8 mouse cellular contexts compared by ENCODE assay signal in genomic region chr8:4258233-4258632, GRCm38 (mm10). TPM values are rescaled to one million over a fixed set of nuclear protein-coding genes. Genes with fewer than 3 reads are reported as not detected.
DNase-seq lines count a peak whose midpoint lies in the region; ATAC-seq lines count a peak whose summit lies in the region.

No protein-coding gene starts in this region.

- intact Hi-C loops in left cerebral cortex, postnatal 14 days (cut with DNase I) = loop anchor here (2.0 kb wide), 1 partner anchor 19 kb away; the partner anchor contains the start of genes Gm49320 and Map2k7

- ATAC-seq in hindbrain, embryonic 15.5 days (ENCODE audit: low FRiP score, low read depth) = peak; percentile 54
- ATAC-seq in megakaryocyte progenitor cell, adult 5-6 weeks (replicated peaks; ENCODE audit: poor library complexity) = peak; percentile 71

- peak overlapping the region; percentile 79 for H3K4me3 ChIP-seq in hindbrain, embryonic 15.5 days

- 3% methylated on average over 35 of the region's 35 CpGs for WGBS in hindbrain, embryonic 15.5 days

- peaks cover 43% of the 10 kb centered on the region for H3K36me3 ChIP-seq in hindbrain, embryonic 15.5 days

- H3K27me3 ChIP-seq in hindbrain, embryonic 15.5 days = no peaks in the 10 kb centered on the region

- H3K9ac ChIP-seq in hindbrain, embryonic 15.5 days = peak overlapping the region; percentile 80

- peak; percentile 77 for DNase-seq in T-cell, adult 2 months (ENCODE audit: low spot score)
- DNase-seq in cerebellum, postnatal 10 days = peak; percentile 93 to 94
- peak; percentile 78 to 86 for DNase-seq in frontal cortex, postnatal 10 days (ENCODE audit: low spot score in 2 of 2)
- DNase-seq in left cerebral cortex, postnatal 14 days (ENCODE audit: low spot score in 2 of 2) = peak; percentile 86 to 88
- DNase-seq in right cerebral cortex, adult 2 months (ENCODE audit: low spot score in 2 of 2) = peak; percentile 83 to 86
- DNase-seq in urinary bladder, postnatal 36 days (ENCODE audit: low spot score in 2 of 2) = peak; percentile 51 to 69

- H3K9me3 ChIP-seq in hindbrain, embryonic 15.5 days = no peaks in the 10 kb centered on the region

- peaks cover 48% of the 10 kb centered on the region for H3K4me1 ChIP-seq in hindbrain, embryonic 15.5 days (replicated peaks)

- H3K27ac ChIP-seq in hindbrain, embryonic 15.5 days (replicated peaks) = peak overlapping the region; percentile 95

- peak overlapping the region; percentile 74 for H3K4me2 ChIP-seq in hindbrain, embryonic 15.5 days

RNA-seq across cellular contexts. Expression of gene Ctxn1, which starts 0.8 kb away (rescaled TPM):
- 270 and 299 TPM in 2 replicates for polyA plus RNA-seq in hindbrain, embryonic 15.5 days (2015; fragmentation: Nextera tagmentation; extraction: Ambion mirVana)
- 100 to 1,000 TPM; 590 to 595 TPM for total RNA-seq in left cerebral cortex, postnatal 14 days (2021)
- 2.8 and 4.2 TPM in 2 replicates for total RNA-seq in megakaryocyte progenitor cell, adult 5-6 weeks (2015)
- 0.81 TPM in 1 of 2 replicates, not detected in the other for total RNA-seq in megakaryocyte progenitor cell, adult 5-6 weeks (2017)

RNA-seq across cellular contexts. Expression of gene Snapc2, which starts 5.4 kb away (rescaled TPM):
- 64.5 and 75.6 TPM in 2 replicates for polyA plus RNA-seq in hindbrain, embryonic 15.5 days (2015; fragmentation: Nextera tagmentation; extraction: Ambion mirVana)
- 10 to 100 TPM; 28.8 to 31.1 TPM for total RNA-seq in left cerebral cortex, postnatal 14 days (2021)
- 18.3 and 22.3 TPM in 2 replicates for total RNA-seq in megakaryocyte progenitor cell, adult 5-6 weeks (2015)
- total RNA-seq in megakaryocyte progenitor cell, adult 5-6 weeks (2017) = 8.4 and 12.0 TPM in 2 replicates

RNA-seq across cellular contexts. Expression of gene Tgfbr3l, which starts 10.2 kb away (rescaled TPM):
- 4.3 and 4.8 TPM in 2 replicates for polyA plus RNA-seq in hindbrain, embryonic 15.5 days (2015; fragmentation: Nextera tagmentation; extraction: Ambion mirVana)
- 1 to 10 TPM; 5.6 to 9.0 TPM for total RNA-seq in left cerebral cortex, postnatal 14 days (2021)
- total RNA-seq in megakaryocyte progenitor cell, adult 5-6 weeks (2015) = 2.5 and 3.9 TPM in 2 replicates
- 2.3 and 2.8 TPM in 2 replicates for total RNA-seq in megakaryocyte progenitor cell, adult 5-6 weeks (2017)

RNA-seq across cellular contexts. Expression of gene Timm44, which starts 17.5 kb away (rescaled TPM):
- polyA plus RNA-seq in hindbrain, embryonic 15.5 days (2015; fragmentation: Nextera tagmentation; extraction: Ambion mirVana) = 40.1 and 41.8 TPM in 2 replicates
- 10 to 100 TPM; 59.4 to 65.0 TPM for total RNA-seq in left cerebral cortex, postnatal 14 days (2021)
- total RNA-seq in megakaryocyte progenitor cell, adult 5-6 weeks (2015) = 65.6 and 89.1 TPM in 2 replicates
- total RNA-seq in megakaryocyte progenitor cell, adult 5-6 weeks (2017) = 128 and 146 TPM in 2 replicates

RNA-seq across cellular contexts. Expression of gene Gm49320, which starts 19.6 kb away (rescaled TPM):
- polyA plus RNA-seq in hindbrain, embryonic 15.5 days (2015; fragmentation: Nextera tagmentation; extraction: Ambion mirVana) = 0.83 and 0.92 TPM in 2 replicates
- not detected for total RNA-seq in left cerebral cortex, postnatal 14 days (2021)
- total RNA-seq in megakaryocyte progenitor cell, adult 5-6 weeks (2015) = 1.2 and 2.6 TPM in 2 replicates
- total RNA-seq in megakaryocyte progenitor cell, adult 5-6 weeks (2017) = not detected in 2 replicates

Comparison
In these comparisons a context has a peak if more than half of its experiments do, and no peak if none do; other contexts are left out.
1. Peak in every context shown above with its lines: DNase-seq, ATAC-seq, H3K4me3 ChIP-seq and H3K27ac ChIP-seq.
2. RNA of gene Ctxn1, which starts 0.8 kb away (total RNA-seq): 590 to 595 TPM in left cerebral cortex, postnatal 14 days; 0.81 to 4.2 TPM in megakaryocyte progenitor cell, adult 5-6 weeks; every median in the first group is over 100 times any median in the second.